Mouse (Mus musculus): ENCODE data around the gene Rtl5. TPM values are rescaled to one million over a fixed set of nuclear protein-coding genes. Genes with fewer than 3 reads are reported as not detected.

Rtl5 gene
- total and polyA plus RNA-seq, 2 experiments = 0.74 to 0.97 TPM

- WGBS = 67% methylated on average over 10 of the region's 10 CpGs
- Histone ChIP-seq H3K27me3 (ENCODE audit: control insufficient read depth, insufficient read depth, low read length) (no peaks in the 10 kb centered on the region), H3K4me1 (ENCODE audit: control insufficient read depth, insufficient read depth, low read length) (no peaks in the 10 kb centered on the region), H3K36me3 (ENCODE audit: control insufficient read depth, insufficient read depth, low read length) (no peaks in the 10 kb centered on the region), H3K4me3 (ENCODE audit: insufficient read depth, low read depth, low read length) (no peak overlapping the region), H3K9ac (ENCODE audit: low read depth, low read length) (no peak overlapping the region), H3K27ac (replicated peaks; ENCODE audit: insufficient read depth, low read depth, low read length) (no peak overlapping the region), H3K79me2 (ENCODE audit: control insufficient read depth, insufficient read depth, low read length) (no peaks in the 10 kb centered on the region)
- DNase-seq (ENCODE audit: extremely low read depth, low read depth, low spot score) = no peak
- TF ChIP-seq CTCF (IDR thresholded peaks at IDR 0.05; ENCODE audit: low read depth, low read length) = no peak
- TF ChIP-seq POLR2A (IDR thresholded peaks at IDR 0.05; ENCODE audit: extremely low read depth, insufficient read depth, low read length) = no peak
These were observed 10.0 kb upstream of the Rtl5 start for GRCm38 (mm10) chrX:102081076-102081475.

DNA sequence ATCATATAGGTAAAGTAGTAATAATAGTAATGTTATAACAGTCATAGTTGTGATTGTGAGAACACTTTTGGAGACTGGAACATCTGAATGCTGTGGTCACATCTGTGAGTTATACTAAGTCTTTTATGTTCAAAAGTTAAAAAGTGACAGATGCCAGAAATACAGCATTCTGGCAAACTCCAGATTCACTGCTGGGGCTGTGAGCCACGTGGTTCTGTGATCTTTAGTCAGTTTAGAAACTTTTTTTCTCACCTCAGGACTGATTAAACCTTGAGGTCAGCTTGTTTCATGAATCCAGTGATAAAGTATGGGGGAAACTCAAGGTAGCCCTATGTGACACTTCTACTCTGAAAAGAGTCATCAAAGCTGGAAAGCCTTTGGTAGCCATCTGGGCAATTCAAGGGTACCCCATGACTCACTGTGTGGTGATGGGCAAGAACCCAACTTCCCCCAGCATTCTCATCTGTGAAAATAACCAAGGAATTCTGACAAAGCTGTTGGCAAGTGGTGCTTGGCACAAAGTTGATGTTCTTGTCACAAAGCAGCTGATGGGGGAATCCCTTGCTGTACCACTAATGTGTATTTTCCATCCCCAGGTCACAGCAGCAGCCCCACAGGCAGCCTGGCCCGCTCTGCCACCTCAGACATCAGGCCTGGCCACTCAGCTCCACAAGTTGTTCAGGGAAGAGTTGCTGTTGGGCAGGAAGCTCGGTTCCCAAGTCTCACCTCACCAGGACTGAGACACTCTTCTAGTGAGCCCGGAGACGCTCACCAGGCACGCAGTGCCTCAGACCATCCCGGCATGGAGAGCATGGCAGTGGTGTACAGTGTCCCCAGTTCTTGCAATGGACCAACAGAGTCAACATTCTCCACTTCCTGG, 6.0 kb upstream of the Rtl5 start:
- Histone ChIP-seq H3K9ac (ENCODE audit: low read depth, low read length) (no peak overlapping the region), H3K4me3 (ENCODE audit: insufficient read depth, low read depth, low read length) (no peak overlapping the region), H3K36me3 (ENCODE audit: control insufficient read depth, insufficient read depth, low read length) (no peaks in the 10 kb centered on the region), H3K4me1 (ENCODE audit: control insufficient read depth, insufficient read depth, low read length) (no peaks in the 10 kb centered on the region), H3K79me2 (ENCODE audit: control insufficient read depth, insufficient read depth, low read length) (no peaks in the 10 kb centered on the region), H3K27me3 (ENCODE audit: control insufficient read depth, insufficient read depth, low read length) (no peaks in the 10 kb centered on the region), H3K27ac (replicated peaks; ENCODE audit: insufficient read depth, low read depth, low read length) (no peak overlapping the region)
- TF ChIP-seq CTCF (IDR thresholded peaks at IDR 0.05; ENCODE audit: low read depth, low read length) = no peak
- TF ChIP-seq POLR2A (IDR thresholded peaks at IDR 0.05; ENCODE audit: extremely low read depth, insufficient read depth, low read length) = no peak
- DNase-seq (ENCODE audit: extremely low read depth, low read depth, low spot score) = no peak
- WGBS = 90% methylated on average over 7 of the region's 7 CpGs

GRCm38 (mm10) chrX:102075158-102075557, 4.1 kb upstream of the Rtl5 start:
- Histone ChIP-seq H3K4me1 (ENCODE audit: control insufficient read depth, insufficient read depth, low read length) (no peaks in the 10 kb centered on the region), H3K9ac (ENCODE audit: low read depth, low read length) (no peak overlapping the region), H3K27ac (replicated peaks; ENCODE audit: insufficient read depth, low read depth, low read length) (no peak overlapping the region), H3K4me3 (ENCODE audit: insufficient read depth, low read depth, low read length) (no peak overlapping the region), H3K79me2 (ENCODE audit: control insufficient read depth, insufficient read depth, low read length) (no peaks in the 10 kb centered on the region), H3K36me3 (ENCODE audit: control insufficient read depth, insufficient read depth, low read length) (no peaks in the 10 kb centered on the region), H3K27me3 (ENCODE audit: control insufficient read depth, insufficient read depth, low read length) (peaks cover 3% of the 10 kb centered on the region; the same call in 1 of the 2 replicates)
- 74% methylated on average over 4 of the region's 4 CpGs for WGBS
- no peak for DNase-seq (ENCODE audit: extremely low read depth, low read depth, low spot score)
- TF ChIP-seq POLR2A (IDR thresholded peaks at IDR 0.05; ENCODE audit: extremely low read depth, insufficient read depth, low read length) (no peak), CTCF (IDR thresholded peaks at IDR 0.05; ENCODE audit: low read depth, low read length) (no peak)

DNA sequence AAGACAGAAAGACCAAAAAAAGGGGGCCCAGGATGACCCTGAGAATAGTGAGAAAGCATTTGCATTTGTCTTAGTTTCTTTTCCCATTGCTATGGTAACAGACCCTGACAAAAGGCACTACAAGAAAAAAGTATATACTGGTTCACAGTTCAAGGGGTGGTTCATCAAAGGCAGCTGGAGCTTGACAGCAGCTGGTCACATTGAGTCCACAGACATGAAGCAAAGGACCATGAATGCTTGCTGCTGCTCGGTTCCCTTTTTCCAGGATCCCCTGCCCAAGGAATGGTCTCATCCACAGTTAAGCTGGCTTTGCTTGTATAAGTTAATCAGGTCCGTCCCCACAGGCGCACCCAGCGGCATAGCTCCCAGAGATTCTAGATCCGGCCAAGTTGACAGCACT, 3.3 kb upstream of the Rtl5 start:
- DNase-seq (ENCODE audit: extremely low read depth, low read depth, low spot score) = no peak
- Histone ChIP-seq H3K4me1 (ENCODE audit: control insufficient read depth, insufficient read depth, low read length) (no peaks in the 10 kb centered on the region), H3K27me3 (ENCODE audit: control insufficient read depth, insufficient read depth, low read length) (peaks cover 3% of the 10 kb centered on the region; the same call in 1 of the 2 replicates), H3K27ac (replicated peaks; ENCODE audit: insufficient read depth, low read depth, low read length) (no peak overlapping the region), H3K4me3 (ENCODE audit: insufficient read depth, low read depth, low read length) (no peak overlapping the region), H3K79me2 (ENCODE audit: control insufficient read depth, insufficient read depth, low read length) (no peaks in the 10 kb centered on the region), H3K9ac (ENCODE audit: low read depth, low read length) (no peak overlapping the region), H3K36me3 (ENCODE audit: control insufficient read depth, insufficient read depth, low read length) (no peaks in the 10 kb centered on the region)
- 91% methylated on average over 5 of the region's 5 CpGs for WGBS
- TF ChIP-seq CTCF (IDR thresholded peaks at IDR 0.05; ENCODE audit: low read depth, low read length) (no peak), POLR2A (IDR thresholded peaks at IDR 0.05; ENCODE audit: extremely low read depth, insufficient read depth, low read length) (no peak)

DNA sequence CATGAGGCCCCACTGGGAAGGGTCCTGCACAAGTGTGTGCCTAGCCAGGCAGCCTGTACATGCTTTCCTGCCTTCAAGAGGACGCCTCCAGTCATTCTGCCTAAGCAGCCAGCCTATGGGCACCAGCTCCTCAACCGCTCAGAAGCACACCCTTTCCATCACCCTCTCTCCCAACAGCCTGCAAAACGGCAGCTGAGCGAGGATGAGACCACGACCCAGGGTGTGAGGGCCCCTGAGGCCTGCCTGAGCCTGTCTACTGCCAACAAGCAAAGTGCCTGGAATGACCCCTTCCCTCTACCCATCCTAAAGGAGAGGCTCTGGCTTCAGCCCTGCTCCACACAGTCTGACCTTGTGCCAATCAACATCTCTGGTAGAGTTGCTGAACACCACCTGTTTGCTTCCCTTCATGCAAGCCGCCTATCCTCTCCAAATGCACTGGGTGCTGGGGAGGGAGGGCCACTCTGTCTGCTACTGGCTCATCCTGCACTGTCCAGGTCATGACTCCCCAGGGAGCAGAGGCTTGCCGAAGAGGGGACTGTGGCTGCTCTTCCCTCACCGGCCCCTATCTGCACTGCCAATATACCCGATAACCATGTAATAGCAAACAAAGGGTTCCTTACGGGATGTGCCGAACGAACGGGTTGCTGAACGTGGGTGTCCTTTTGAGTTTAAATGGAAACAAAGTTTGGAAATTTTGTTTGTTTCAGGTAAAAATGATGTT, 2.7 kb upstream of the Rtl5 start:
- Histone ChIP-seq H3K4me1 (ENCODE audit: control insufficient read depth, insufficient read depth, low read length) (no peaks in the 10 kb centered on the region), H3K79me2 (ENCODE audit: control insufficient read depth, insufficient read depth, low read length) (no peaks in the 10 kb centered on the region), H3K27ac (replicated peaks; ENCODE audit: insufficient read depth, low read depth, low read length) (no peak overlapping the region), H3K27me3 (ENCODE audit: control insufficient read depth, insufficient read depth, low read length) (peaks cover 3% of the 10 kb centered on the region; the same call in 1 of the 2 replicates), H3K36me3 (ENCODE audit: control insufficient read depth, insufficient read depth, low read length) (no peaks in the 10 kb centered on the region), H3K4me3 (ENCODE audit: insufficient read depth, low read depth, low read length) (no peak overlapping the region), H3K9ac (ENCODE audit: low read depth, low read length) (no peak overlapping the region)
- 91% methylated on average over 14 of the region's 14 CpGs for WGBS
- DNase-seq (ENCODE audit: extremely low read depth, low read depth, low spot score) = no peak
- no peak for TF ChIP-seq CTCF (IDR thresholded peaks at IDR 0.05; ENCODE audit: low read depth, low read length)
- no peak for TF ChIP-seq POLR2A (IDR thresholded peaks at IDR 0.05; ENCODE audit: extremely low read depth, insufficient read depth, low read length)
